Mouse (Mus musculus): ENCODE results near the gene Chd1l. TPM values are rescaled to one million over a fixed set of nuclear protein-coding genes. Genes with fewer than 3 reads are reported as not detected.

Chd1l gene
- polyA plus RNA-seq, 2 experiments from 2014 or later = 24.9 to 38.2 TPM

GRCm38 (mm10) chr3:97521946-97522731 lies 87.9 kb downstream of the Chd1l start:
- ATAC-seq = no peak

GRCm38 (mm10) chr3:97519883-97520282 lies 90.1 kb downstream of the Chd1l start:
- ATAC-seq = no peak

- no peak for ATAC-seq
Measured at GRCm38 (mm10) chr3:97512296-97512695, 97.7 kb downstream of the Chd1l start.

Other genes with a start within 250 kb of the Chd1l start
- gene Olfr1402, start 188.2 kb downstream of the Chd1l start, polyA plus RNA-seq (2017; shearing (Covaris generic)) = not detected
- gene Fmo5, start 18.6 kb upstream of the Chd1l start, polyA plus RNA-seq (2017; shearing (Covaris generic)) = 10 to 100 TPM; 13.4 to 14.9 TPM
- 1 to 10 TPM; 2.5 to 2.9 TPM for gene Prkab2, start 48.0 kb upstream of the Chd1l start, polyA plus RNA-seq (2017; shearing (Covaris generic))
- not detected for gene Gm17651, start 64.5 kb upstream of the Chd1l start, polyA plus RNA-seq (2017; shearing (Covaris generic))

Measured in CD4-positive, CD25-positive, alpha-beta regulatory T cell, adult 4 months (primary cell).